Comparison of ENCODE assay signal across 14 mouse cellular contexts in the genomic region with DNA sequence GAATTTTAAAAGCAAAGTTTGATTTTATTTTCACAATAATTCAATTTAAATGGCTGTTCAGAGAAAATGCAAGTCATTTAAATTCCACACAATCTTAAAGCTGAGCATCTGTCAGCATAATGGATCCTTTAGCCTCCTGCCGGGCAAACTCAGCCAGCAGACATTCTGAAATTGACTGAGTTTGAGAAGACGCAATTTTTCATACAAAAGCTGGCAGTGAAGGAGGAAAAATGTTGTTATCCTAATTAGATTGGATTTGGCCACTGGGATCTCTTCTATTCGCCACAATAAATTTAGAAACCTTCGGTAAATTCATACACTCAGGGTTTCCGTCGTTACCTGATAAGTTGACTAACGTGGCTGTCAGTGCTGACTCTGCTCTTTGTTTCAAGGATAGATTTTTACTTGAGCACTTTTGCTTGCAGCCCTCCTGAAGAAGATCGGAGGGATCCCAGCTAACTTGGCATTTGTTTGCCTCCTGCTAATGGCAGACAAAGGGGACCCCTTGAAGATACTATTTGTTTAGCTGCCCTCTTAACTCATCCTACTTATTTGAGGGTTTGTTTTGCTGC.
DNase-seq lines count a peak whose midpoint lies in the region; ATAC-seq and TF ChIP-seq lines count a peak whose summit lies in the region.
"Had no signal": no experiment of that assay in that cellular context is flagged by ENCODE, and none has a peak within 500 bp of the region (broad histone marks: within the 10 kb centered on the region; RNA-seq: fewer than 3 reads in every experiment).

No protein-coding gene starts in this region.

- H3K4me1 ChIP-seq in neural tube, embryonic 11.5 days (ENCODE audit: control insufficient read depth, insufficient read depth, low read length), result no peaks in the 10 kb centered on the region
- H3K4me1 ChIP-seq in hindbrain, postnatal 0 days (ENCODE audit: insufficient read depth, low read length), result no peaks in the 10 kb centered on the region

- 45% methylated on average over 8 of the region's 8 CpGs for WGBS in neural tube, embryonic 11.5 days
- WGBS in hindbrain, postnatal 0 days, result 15% methylated on average over 8 of the region's 8 CpGs

- no peaks in the 10 kb centered on the region for H3K36me3 ChIP-seq in neural tube, embryonic 11.5 days (ENCODE audit: control insufficient read depth, insufficient read depth, low read length)
- H3K36me3 ChIP-seq in hindbrain, postnatal 0 days (ENCODE audit: insufficient read depth, low read length), result no peaks in the 10 kb centered on the region

- H3K27me3 ChIP-seq in neural tube, embryonic 11.5 days (ENCODE audit: control insufficient read depth, insufficient read depth, low read length), result no peaks in the 10 kb centered on the region
- H3K27me3 ChIP-seq in hindbrain, postnatal 0 days (ENCODE audit: insufficient read depth, low read length), result no peaks in the 10 kb centered on the region

- ATAC-seq in neural tube, embryonic 11.5 days (ENCODE audit: insufficient read depth, low FRiP score, low TSS enrichment), result no peak
- no peak for ATAC-seq in hindbrain, postnatal 0 days

- H3K9ac ChIP-seq in neural tube, embryonic 11.5 days (ENCODE audit: low read length), result no peak overlapping the region
- no peak overlapping the region for H3K9ac ChIP-seq in hindbrain, postnatal 0 days (replicated peaks; ENCODE audit: low read length)
- H3K9ac ChIP-seq: liver, embryonic 14.5 days had no signal

- no peak overlapping the region for H3K4me2 ChIP-seq in neural tube, embryonic 11.5 days (ENCODE audit: low read depth)
- peak overlapping the region; percentile 45 for H3K4me2 ChIP-seq in hindbrain, postnatal 0 days (ENCODE audit: low read depth, low read length)

- peak; percentile 21; the same call in 1 of the 2 replicates for TF ChIP-seq CTCF in hindbrain, postnatal 0 days (IDR thresholded peaks at IDR 0.05; ENCODE audit: low read depth)

- H3K4me3 ChIP-seq in neural tube, embryonic 11.5 days (ENCODE audit: low read depth, low read length), result no peak overlapping the region
- H3K4me3 ChIP-seq in hindbrain, postnatal 0 days (ENCODE audit: low read length), result peak overlapping the region; percentile 18; the same call in 1 of the 2 replicates

- H3K27ac ChIP-seq in neural tube, embryonic 11.5 days (ENCODE audit: low read depth, low read length), result no peak overlapping the region
- no peak overlapping the region for H3K27ac ChIP-seq in hindbrain, postnatal 0 days
- H3K27ac ChIP-seq: liver, embryonic 14.5 days had no signal

- H3K9me3 ChIP-seq in neural tube, embryonic 11.5 days (ENCODE audit: control insufficient read depth, low read length), result no peaks in the 10 kb centered on the region
- H3K9me3 ChIP-seq in hindbrain, postnatal 0 days (ENCODE audit: low read length), result no peaks in the 10 kb centered on the region

- DNase-seq in embryo, embryonic 10 days (ENCODE audit: low spot score), result peak; percentile 4
- DNase-seq in embryo, embryonic 9.5 days (ENCODE audit: extremely low spot score), result no peak
- DNase-seq in neural tube, embryonic 11.5 days (ENCODE audit: low spot score), result peak; percentile 35
- no peak for DNase-seq in neural tube, embryonic 10.5 days (ENCODE audit: extremely low spot score, low spot score)
- DNase-seq in hindbrain, postnatal 0 days (ENCODE audit: low spot score), result peak; percentile 48
- DNase-seq in retina, postnatal 1 day, result peak; percentile 2
- DNase-seq in kidney, adult 18-20 months, result no peak
- DNase-seq in ovary, postnatal 10 days (ENCODE audit: low spot score), result no peak
- DNase-seq: B cell, adult 2 months; cerebellum, adult 11-12 months; gastrocnemius, postnatal 14 days; kidney, adult 2 months; thymus, postnatal 25 days had no signal

Comparison
In these comparisons a context has a peak if more than half of its experiments do, and no peak if none do; other contexts are left out.
1. DNase-seq: peak in embryo, embryonic 10 days (single experiment), neural tube, embryonic 11.5 days (single experiment), hindbrain, postnatal 0 days (single experiment) and retina, postnatal 1 day (single experiment); none in embryo, embryonic 9.5 days (single experiment), neural tube, embryonic 10.5 days (single experiment), kidney, adult 18-20 months (single experiment) and ovary, postnatal 10 days (single experiment).